Mouse (Mus musculus) 3134 (cell line): ENCODE results near the gene Fosl2.
A peak's percentile ranks its signal among the peaks of the same experiment; 100 is the strongest.
"Not testable (repeated sequence)": the region's sequence is repeated elsewhere in the genome, so short reads cannot be mapped to it uniquely, and the experiment has no call there.

Experiments used
- DNase-seq: peaks from one replicate; pipeline ENCODE4 v3.0.0-alpha.2; 2011; ENCODE audit warnings: low spot score; ENCODE audit not compliant: insufficient read length; ENCODE audit errors: extremely low read depth

The Fosl2 gene

DNA sequence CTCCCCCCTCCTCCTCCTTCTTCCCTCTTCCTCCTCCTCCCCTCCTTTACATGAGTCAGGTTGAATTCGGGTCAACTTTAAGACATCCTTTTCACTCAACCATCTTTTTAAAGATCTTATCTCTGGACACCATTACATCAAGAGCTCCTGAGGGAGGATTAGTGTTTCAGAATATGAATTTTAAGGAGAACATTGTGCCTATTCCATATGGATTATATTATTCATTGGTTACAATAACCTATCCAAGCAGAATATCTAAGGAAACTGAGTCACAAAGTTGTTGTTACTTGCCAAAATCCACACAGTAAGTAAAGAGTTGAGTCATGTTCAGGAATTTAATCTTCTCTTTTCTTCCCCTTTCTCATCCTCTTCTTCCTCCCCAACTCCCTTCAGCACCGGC, 41.2 kb downstream of the Fosl2 start:
- DNase-seq, result no peak

GRCm38 (mm10) chr5:32177737-32178136, 42.1 kb downstream of the Fosl2 start:
- no peak for DNase-seq

DNA sequence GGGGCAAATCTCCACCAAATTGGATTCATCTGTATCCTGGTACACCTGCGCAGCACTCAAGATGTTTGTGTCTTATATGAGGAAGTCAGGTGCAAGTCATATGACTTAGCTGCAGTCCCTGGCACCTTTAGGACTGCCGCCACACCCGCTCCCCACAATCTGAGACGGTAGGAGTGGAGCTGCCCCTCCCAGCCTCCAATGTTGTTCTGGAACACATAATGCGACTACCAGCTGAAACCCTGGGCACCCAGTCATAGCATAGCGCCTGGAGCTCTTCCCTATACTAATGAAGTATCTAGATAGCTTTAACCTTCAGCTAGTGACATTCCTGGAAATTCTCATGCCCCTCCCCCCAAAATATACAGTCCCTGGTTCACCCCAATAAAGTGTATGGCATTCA, 43.1 kb downstream of the Fosl2 start:
- DNase-seq, result not testable (repeated sequence)

GRCm38 (mm10) chr5:32182885-32183629, 47.5 kb downstream of the Fosl2 start:
- DNase-seq, result no peak

DNA sequence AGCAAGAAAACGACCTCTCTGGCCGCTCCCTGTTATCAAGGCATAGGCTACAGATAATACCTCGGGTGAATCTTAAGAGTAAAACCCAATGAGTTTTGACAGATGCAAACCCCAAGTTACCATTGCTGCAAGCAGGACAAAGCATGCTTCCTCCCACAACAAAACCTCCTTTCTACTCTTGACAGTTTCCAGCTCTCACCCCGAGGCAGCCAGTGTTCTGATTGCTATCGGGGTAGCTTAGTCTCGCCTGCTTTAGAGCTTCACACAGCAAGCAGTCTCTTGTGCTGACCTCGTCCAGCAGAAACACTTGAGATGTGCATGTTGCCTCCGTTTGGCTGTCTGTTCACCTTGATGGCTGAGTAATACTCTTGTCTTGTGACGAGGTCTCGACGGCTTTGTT, 52.1 kb downstream of the Fosl2 start:
- no peak for DNase-seq

- no peak for DNase-seq
These were observed 55.7 kb downstream of the Fosl2 start for GRCm38 (mm10) chr5:32191259-32191658.

DNA sequence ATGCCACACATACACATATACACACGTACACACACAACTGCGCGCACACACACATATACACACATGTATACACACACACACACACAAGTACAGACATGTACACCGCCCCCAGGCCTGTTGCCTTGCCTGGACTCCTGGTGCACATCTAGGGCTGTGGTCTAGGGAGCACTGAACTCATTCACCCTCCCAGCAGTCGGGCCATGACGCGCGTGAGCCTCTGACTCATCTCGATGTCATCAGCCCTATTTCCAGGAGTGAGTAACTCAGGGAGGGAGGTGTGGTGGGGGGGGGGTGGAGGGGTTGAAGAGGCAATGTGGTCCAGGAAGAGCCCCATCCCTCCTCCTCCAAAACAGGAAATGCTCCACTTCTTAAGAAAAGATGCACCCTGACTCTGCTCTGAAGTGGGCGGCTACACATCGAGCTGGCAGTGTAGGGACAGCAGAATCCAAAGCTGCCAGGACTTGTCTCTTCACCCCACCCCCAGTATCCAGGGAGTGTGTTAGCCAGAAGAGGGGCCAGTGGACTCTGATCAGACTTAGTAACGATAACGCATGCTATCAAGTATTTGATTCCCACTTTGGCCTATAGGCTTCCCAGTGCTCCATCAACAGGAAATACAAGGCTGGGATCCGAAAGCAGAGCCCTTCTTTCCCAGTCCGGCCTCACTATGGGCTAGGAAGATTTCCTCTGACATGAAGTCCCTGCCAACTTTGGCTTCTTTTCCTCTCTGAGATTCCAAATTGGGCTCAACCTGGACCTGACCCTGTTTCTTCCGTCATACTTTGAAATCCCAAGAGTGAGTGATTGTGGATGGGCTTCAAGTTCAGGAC, 56.6 kb downstream of the Fosl2 start:
- peak; percentile 82 for DNase-seq

- DNase-seq, result no peak
These were observed 58.6 kb downstream of the Fosl2 start for GRCm38 (mm10) chr5:32194236-32194635.

- DNase-seq, result peak; percentile 60
These were observed 60.4 kb downstream of the Fosl2 start for GRCm38 (mm10) chr5:32195857-32196609.

- DNase-seq, result peak; percentile 70
These were observed 62.1 kb downstream of the Fosl2 start for GRCm38 (mm10) chr5:32197698-32198097.

- DNase-seq, result no peak
These were observed 63.5 kb downstream of the Fosl2 start for GRCm38 (mm10) chr5:32199136-32199535.

- no peak for DNase-seq
These were observed 64.0 kb downstream of the Fosl2 start for GRCm38 (mm10) chr5:32199594-32199993.

DNA sequence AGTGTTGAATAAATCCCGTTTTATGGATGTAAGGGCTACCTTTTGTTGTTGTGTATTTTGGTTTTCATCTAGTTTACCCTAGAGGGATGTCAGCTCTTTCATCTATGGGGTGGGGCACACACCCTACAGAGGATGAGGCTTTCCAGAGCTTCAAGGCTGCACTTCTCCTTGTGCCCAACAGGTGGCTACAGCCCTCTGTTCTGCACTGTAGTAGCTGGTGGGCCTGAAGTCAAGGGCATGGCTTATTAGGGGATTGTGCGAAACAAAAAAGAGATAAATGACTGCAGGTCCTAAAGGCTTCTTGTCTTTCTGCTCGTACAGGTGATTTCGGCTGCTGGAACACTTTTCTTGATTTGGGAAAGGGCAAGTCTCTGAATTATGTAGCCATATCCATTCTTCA, 69.1 kb downstream of the Fosl2 start:
- no peak for DNase-seq

GRCm38 (mm10) chr5:32206726-32207125, 71.1 kb downstream of the Fosl2 start:
- no peak for DNase-seq
